Comparison of ENCODE assay signal across 31 mouse cellular contexts in the genomic region with DNA sequence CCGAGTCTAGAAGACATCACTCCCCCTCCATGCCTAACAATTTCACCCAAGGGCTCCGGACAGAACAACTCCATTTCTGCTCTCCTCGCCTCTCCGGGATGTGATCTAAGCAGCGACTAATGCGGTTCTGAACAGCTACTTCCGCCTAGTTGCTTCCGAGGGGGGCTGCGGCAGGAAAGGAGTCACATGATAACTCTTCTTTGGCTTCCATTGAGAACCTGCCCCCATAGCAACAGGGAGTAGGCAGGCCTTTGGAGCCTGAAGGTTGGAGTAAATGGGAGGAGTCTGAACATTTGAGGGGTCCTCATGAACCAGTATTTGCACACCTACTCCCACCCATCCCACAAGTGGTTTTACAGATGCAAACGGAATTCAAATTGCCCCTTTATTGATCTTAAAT.
"Had no signal": no experiment of that assay in that cellular context is flagged by ENCODE, and none has a peak within 500 bp of the region (broad histone marks: within the 10 kb centered on the region; RNA-seq: fewer than 3 reads in every experiment).

No protein-coding gene starts in this region.

- DNase-seq: left cerebral cortex, postnatal 4 days; liver; liver, embryonic 13.5 days; liver, postnatal 0 days; lung, adult 18-20 months; lung, adult 2 months; lung, embryonic 14.5 days; lung, postnatal 10 days; lung, postnatal 14 days; lung, postnatal 36 days; lung, postnatal 4 days; midbrain, embryonic 14.5 days had no signal

- H3K4me3 ChIP-seq: limb, embryonic 10.5 days; limb, embryonic 12.5 days; limb, embryonic 13.5 days; limb, embryonic 15.5 days; liver, embryonic 12.5 days; liver, embryonic 13.5 days; liver, embryonic 15.5 days; lung, embryonic 15.5 days; megakaryocyte, embryonic 14.5 days; midbrain, embryonic 10.5 days; midbrain, embryonic 12.5 days; midbrain, embryonic 13.5 days; myocyte; neural tube, embryonic 12.5 days had no signal

- H3K36me3 ChIP-seq: limb, embryonic 10.5 days; limb, embryonic 12.5 days; limb, embryonic 13.5 days; limb, embryonic 15.5 days; liver, embryonic 12.5 days; liver, embryonic 13.5 days; liver, embryonic 15.5 days; lung, embryonic 15.5 days; midbrain, embryonic 10.5 days; midbrain, embryonic 12.5 days; midbrain, embryonic 13.5 days; neural tube, embryonic 12.5 days had no signal

- H3K4me1 ChIP-seq: limb, embryonic 10.5 days; limb, embryonic 12.5 days; limb, embryonic 13.5 days; limb, embryonic 15.5 days; liver, embryonic 12.5 days; liver, embryonic 13.5 days; liver, embryonic 15.5 days; lung, embryonic 15.5 days; megakaryocyte, embryonic 14.5 days; midbrain, embryonic 10.5 days; midbrain, embryonic 12.5 days; midbrain, embryonic 13.5 days; neural tube, embryonic 12.5 days had no signal

- H3K27ac ChIP-seq: limb, embryonic 10.5 days; limb, embryonic 12.5 days; limb, embryonic 13.5 days; limb, embryonic 15.5 days; liver, embryonic 12.5 days; liver, embryonic 13.5 days; liver, embryonic 14.5 days; liver, embryonic 15.5 days; lung, embryonic 15.5 days; macrophage; midbrain, embryonic 10.5 days; midbrain, embryonic 12.5 days; midbrain, embryonic 13.5 days; neural tube, embryonic 12.5 days had no signal

- H3K9ac ChIP-seq: limb, embryonic 12.5 days; limb, embryonic 13.5 days; limb, embryonic 15.5 days; liver, embryonic 12.5 days; liver, embryonic 13.5 days; liver, embryonic 14.5 days; liver, embryonic 15.5 days; liver, postnatal 0 days; lung, embryonic 14.5 days; lung, embryonic 15.5 days; midbrain, embryonic 12.5 days; midbrain, embryonic 13.5 days; neural tube, embryonic 12.5 days had no signal

- ATAC-seq: liver, embryonic 12.5 days; liver, postnatal 0 days; lung, postnatal 0 days; midbrain, embryonic 13.5 days; midbrain, embryonic 16.5 days had no signal

- H3K4me2 ChIP-seq: limb, embryonic 12.5 days; limb, embryonic 13.5 days; limb, embryonic 15.5 days; liver, embryonic 11.5 days; liver, embryonic 12.5 days; liver, embryonic 13.5 days; liver, embryonic 15.5 days; lung, embryonic 14.5 days; lung, embryonic 15.5 days; midbrain, embryonic 11.5 days; midbrain, embryonic 12.5 days; midbrain, embryonic 13.5 days; neural tube, embryonic 12.5 days had no signal

- H3K27me3 ChIP-seq: limb, embryonic 12.5 days; limb, embryonic 13.5 days; limb, embryonic 15.5 days; liver, embryonic 12.5 days; liver, embryonic 13.5 days; liver, embryonic 15.5 days; lung, embryonic 15.5 days; megakaryocyte, embryonic 14.5 days; midbrain, embryonic 12.5 days; midbrain, embryonic 13.5 days; neural tube, embryonic 12.5 days had no signal
